10 mouse cellular contexts compared by ENCODE assay signal in genomic region chr12:45467058-45467457, GRCm38 (mm10).
DNase-seq lines count a peak whose midpoint lies in the region; ATAC-seq and TF ChIP-seq lines count a peak whose summit lies in the region.
"Had no signal": no experiment of that assay in that cellular context is flagged by ENCODE, and none has a peak within 500 bp of the region (broad histone marks: within the 10 kb centered on the region; RNA-seq: fewer than 3 reads in every experiment).

No protein-coding gene starts in this region.

- no peak for TF ChIP-seq CTCF in Patski (IDR thresholded peaks at IDR 0.05)

- in situ Hi-C loops in Patski (cut with MboI; ENCODE audit: low pct_unique_long_range_greater_than_20kb) = no loop called here

- no peak overlapping the region for H3K27ac ChIP-seq in forebrain, embryonic 15.5 days (replicated peaks)
- H3K27ac ChIP-seq in forebrain, embryonic 10.5 days = no peak overlapping the region; the same call in 1 of the 2 replicates
- H3K27ac ChIP-seq: liver, embryonic 13.5 days had no signal

- no peak for DNase-seq in forebrain, embryonic 10.5 days (ENCODE audit: extremely low spot score, low spot score)
- DNase-seq in Patski (ENCODE audit: low read depth, low spot score) = no peak
- DNase-seq in frontal cortex, postnatal 36 days (ENCODE audit: low spot score in 2 of 2) = peak; percentile 58 to 71
- peak; percentile 59 to 62 for DNase-seq in left cerebral cortex, postnatal 14 days (ENCODE audit: low spot score in 2 of 2)
- DNase-seq in right cerebral cortex, postnatal 4 days = peak; percentile 33
- DNase-seq in heart, adult 18-20 months = no peak
- DNase-seq: liver, embryonic 13.5 days had no signal

- no peak overlapping the region for H3K4me2 ChIP-seq in forebrain, embryonic 15.5 days (replicated peaks)
- H3K4me2 ChIP-seq: liver, embryonic 13.5 days had no signal

- 32% methylated on average over 2 of the region's 2 CpGs for WGBS in forebrain, embryonic 15.5 days
- whole genome bisulfite sequencing in forebrain, embryonic 10.5 days = 59% methylated on average over 2 of the region's 2 CpGs

- H3K36me3 ChIP-seq in forebrain, embryonic 15.5 days = no peaks in the 10 kb centered on the region
- no peaks in the 10 kb centered on the region for H3K36me3 ChIP-seq in forebrain, embryonic 10.5 days (replicated peaks)
- H3K36me3 ChIP-seq: liver, embryonic 13.5 days had no signal

- no peaks in the 10 kb centered on the region for H3K27me3 ChIP-seq in forebrain, embryonic 15.5 days
- H3K27me3 ChIP-seq in forebrain, embryonic 10.5 days (ENCODE audit: poor library complexity, severe bottlenecking) = no peaks in the 10 kb centered on the region
- no peaks in the 10 kb centered on the region for H3K27me3 ChIP-seq in Patski
- H3K27me3 ChIP-seq: CH12.LX; liver, embryonic 13.5 days had no signal

- ATAC-seq in forebrain, embryonic 15.5 days (replicated peaks) = peak; percentile 67
- ATAC-seq in Patski = peak; percentile 86
- no peak for ATAC-seq in activated CD4-positive, CD25-positive, alpha-beta regulatory T cell, adult 4 months

- CTCF ChIA-PET in Patski (lab: Charles Lee) = no interaction called here

- no peak overlapping the region for H3K9ac ChIP-seq in forebrain, embryonic 15.5 days (replicated peaks)
- H3K9ac ChIP-seq: liver, embryonic 13.5 days had no signal

- POLR2A ChIA-PET in Patski (lab: Charles Lee) = no interaction called here

- no peak overlapping the region for H3K4me3 ChIP-seq in forebrain, embryonic 15.5 days
- no peak overlapping the region for H3K4me3 ChIP-seq in forebrain, embryonic 10.5 days
- H3K4me3 ChIP-seq: liver, embryonic 13.5 days had no signal

- intact Hi-C loops in left cerebral cortex, postnatal 14 days (cut with DNase I) = loop anchor here (10.0 kb wide), 2 partner anchors 458 to 1358 kb away; no protein-coding TSS in a partner anchor

- H3K9me3 ChIP-seq in forebrain, embryonic 15.5 days = no peaks in the 10 kb centered on the region
- no peaks in the 10 kb centered on the region for H3K9me3 ChIP-seq in forebrain, embryonic 10.5 days
- H3K9me3 ChIP-seq: liver, embryonic 13.5 days had no signal

- H3K4me1 ChIP-seq in forebrain, embryonic 15.5 days = peaks cover 12% of the 10 kb centered on the region
- H3K4me1 ChIP-seq in forebrain, embryonic 10.5 days = no peaks in the 10 kb centered on the region
- H3K4me1 ChIP-seq: liver, embryonic 13.5 days had no signal

Comparison
In these comparisons a context has a peak if more than half of its experiments do, and no peak if none do; other contexts are left out.
1. DNase-seq: peak in frontal cortex, postnatal 36 days (2 of 2), left cerebral cortex, postnatal 14 days (2 of 2) and right cerebral cortex, postnatal 4 days (single experiment); none in forebrain, embryonic 10.5 days (single experiment), Patski (single experiment) and heart, adult 18-20 months (0 of 2).